Mouse (Mus musculus): Measurements from ENCODE around the gene Dpp8. TPM values are rescaled to one million over a fixed set of nuclear protein-coding genes. Genes with fewer than 3 reads are reported as not detected.

The Dpp8 gene
- 35.6 and 42.5 TPM in 2 replicates for polyA plus RNA-seq (2015; fragmentation: Nextera tagmentation; extraction: Ambion mirVana)

DNA sequence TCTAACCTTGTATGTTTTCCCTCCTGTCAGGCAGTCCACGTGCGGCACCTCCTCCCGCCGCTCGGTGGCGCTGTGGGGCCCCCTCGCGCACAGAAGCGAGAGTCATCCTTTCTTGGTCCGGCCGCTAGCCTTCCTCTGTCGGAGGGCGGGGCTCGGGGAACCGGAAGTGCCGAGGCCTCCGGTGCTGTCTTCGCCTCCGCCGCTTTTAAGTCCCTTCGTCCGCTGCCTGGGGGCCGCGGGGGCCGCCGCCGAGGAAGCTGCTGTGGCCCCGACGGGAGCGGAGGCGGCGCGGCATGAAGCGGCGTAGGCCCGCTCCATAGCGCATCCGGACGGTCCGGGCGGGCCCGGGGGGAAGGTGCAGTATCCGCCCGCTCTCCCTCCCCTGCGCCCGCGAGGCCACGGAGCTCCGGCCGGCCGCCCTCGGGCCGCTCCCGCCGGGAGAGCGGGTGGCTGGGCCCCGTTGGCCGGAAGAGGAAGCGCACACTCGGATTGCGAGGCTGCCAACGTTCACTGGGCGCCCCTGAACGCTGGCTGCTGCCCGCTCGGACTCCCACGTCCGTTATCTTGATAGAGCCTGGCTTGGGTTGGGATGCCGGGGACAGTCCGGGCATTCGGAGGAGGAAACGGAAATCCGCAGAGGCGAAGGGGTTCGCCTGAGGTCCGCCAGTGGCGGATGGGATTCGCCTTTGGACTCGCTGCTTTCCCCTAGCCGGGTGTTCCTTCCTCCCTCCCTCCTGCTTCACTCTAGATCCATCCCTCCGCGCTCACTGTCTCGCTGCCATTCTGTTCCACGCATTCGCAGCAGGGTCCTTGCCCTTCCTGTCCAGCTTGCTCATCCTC, at the start of gene Dpp8:
Gene Dpp8, plus strand, starts transcription at position 146 of the 840 bp plus-strand sequence.

DNA sequence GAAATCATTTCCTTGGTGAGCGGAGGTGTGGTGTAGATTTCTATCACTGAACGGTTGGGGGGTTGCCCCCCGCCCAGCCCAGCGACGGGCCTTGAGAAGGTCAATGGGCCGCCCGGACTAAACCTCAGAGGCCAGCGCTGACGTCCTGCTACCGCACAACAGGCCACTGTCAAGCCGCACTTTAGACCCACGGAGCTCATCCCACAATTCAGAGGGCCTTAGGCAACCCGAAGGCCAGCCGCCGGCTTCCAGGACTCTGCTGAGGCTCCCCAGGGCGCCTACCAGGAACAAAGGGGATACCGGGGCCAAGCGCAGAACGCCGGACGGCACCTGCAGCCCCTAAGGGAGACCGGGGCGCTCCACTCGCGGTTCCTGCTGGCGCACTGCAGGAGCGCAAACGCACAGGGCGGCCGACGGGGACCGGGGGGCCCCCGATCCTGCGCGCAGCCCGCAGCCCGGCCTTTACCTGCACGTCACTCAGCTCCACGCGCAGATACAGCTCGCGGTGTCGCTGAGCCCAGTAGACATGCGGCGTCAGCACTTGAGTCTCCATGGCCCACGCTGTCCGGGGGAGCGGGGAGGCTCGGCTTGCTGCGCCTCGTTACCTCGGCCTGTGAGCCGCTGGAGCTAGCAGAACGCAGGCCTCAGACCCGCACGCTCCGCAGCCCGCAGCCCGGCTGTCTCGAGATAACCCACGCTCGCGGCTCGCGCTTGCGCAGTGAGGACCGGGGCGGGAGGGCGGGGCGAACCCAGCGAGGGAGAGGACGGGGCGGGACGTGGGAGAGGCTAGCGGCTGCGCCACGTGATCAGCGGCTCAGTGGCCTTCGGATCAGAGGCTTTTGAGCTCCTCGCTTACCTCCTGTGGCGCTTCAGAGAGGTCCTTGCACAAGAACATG, 11.0 kb upstream of the Dpp8 start, which contains the start of gene Hacd3:
Gene Hacd3, minus strand, starts transcription at position 703 of the 896 bp plus-strand sequence.

DNA sequence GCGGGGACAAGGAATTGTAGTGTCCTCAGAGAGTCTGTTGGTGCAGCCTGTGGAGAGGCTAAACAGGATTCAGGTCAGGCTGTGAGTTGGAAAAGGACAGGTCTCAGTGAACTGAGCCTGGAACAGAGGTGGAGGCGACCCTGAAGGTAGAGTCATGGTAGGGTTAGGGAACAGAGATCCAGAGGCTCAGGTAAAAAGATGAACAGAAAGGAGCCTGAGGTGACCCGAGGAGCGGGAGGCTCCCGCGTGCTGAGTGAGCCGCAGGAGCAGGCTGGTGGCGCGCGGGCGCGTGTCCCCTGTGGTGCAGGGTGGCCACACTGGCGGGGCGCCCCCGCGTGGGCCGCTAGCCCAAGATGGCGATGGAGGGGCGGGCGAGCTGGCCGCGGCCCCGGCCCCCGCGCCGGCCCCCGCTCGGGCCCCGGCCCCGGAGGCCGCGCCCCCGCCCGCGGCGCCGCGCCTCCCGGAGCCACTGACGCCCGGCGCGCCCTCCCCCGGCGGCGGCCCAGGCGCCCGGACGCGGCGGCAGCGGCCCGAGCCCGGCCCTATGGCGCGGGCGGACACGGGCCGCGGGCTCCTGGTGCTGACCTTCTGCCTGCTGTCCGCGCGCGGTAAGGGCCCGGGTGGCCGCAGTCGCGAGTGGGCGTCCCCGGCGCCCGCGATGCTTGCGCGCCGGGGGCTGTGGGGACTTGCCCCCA, 68.9 kb downstream of the Dpp8 start, which contains the start of gene Igdcc4:
Gene Igdcc4, plus strand, starts transcription at position 496 of the 695 bp plus-strand sequence.

Other genes starting within 250 kb of the Dpp8 start
- gene Dennd4a, start 221.1 kb upstream of the Dpp8 start, polyA plus RNA-seq (2015; fragmentation: Nextera tagmentation; extraction: Ambion mirVana) = 1.9 and 2.6 TPM in 2 replicates
- 0.11 TPM in 1 of 2 replicates, not detected in the other for gene Slc24a1, start 80.8 kb upstream of the Dpp8 start, polyA plus RNA-seq (2015; fragmentation: Nextera tagmentation; extraction: Ambion mirVana)
- gene Ints14, start 71.5 kb upstream of the Dpp8 start, polyA plus RNA-seq (2015; fragmentation: Nextera tagmentation; extraction: Ambion mirVana) = 19.9 and 21.1 TPM in 2 replicates
- 21.3 and 22.5 TPM in 2 replicates for gene Hacd3, start 10.7 kb upstream of the Dpp8 start, polyA plus RNA-seq (2015; fragmentation: Nextera tagmentation; extraction: Ambion mirVana)
- 38.9 and 46.2 TPM in 2 replicates for gene Igdcc4, start 69.1 kb downstream of the Dpp8 start, polyA plus RNA-seq (2015; fragmentation: Nextera tagmentation; extraction: Ambion mirVana)
- 0.51 and 0.62 TPM in 2 replicates for gene Igdcc3, start 108.8 kb downstream of the Dpp8 start, polyA plus RNA-seq (2015; fragmentation: Nextera tagmentation; extraction: Ambion mirVana)
- gene Parp16, start 162.9 kb downstream of the Dpp8 start, polyA plus RNA-seq (2015; fragmentation: Nextera tagmentation; extraction: Ambion mirVana) = 6.4 and 7.3 TPM in 2 replicates
- 29.1 and 30.7 TPM in 2 replicates for gene Cilp, start 232.8 kb downstream of the Dpp8 start, polyA plus RNA-seq (2015; fragmentation: Nextera tagmentation; extraction: Ambion mirVana)

All from skeletal muscle tissue, postnatal 0 days (tissue).